Mouse (Mus musculus) brain, adult 2 months (tissue): ENCODE results near the gene Il5.

Experiments
- DNase-seq: peaks from one replicate; pipeline ENCODE4 v3.0.0; 2011; ENCODE audit warnings: low read depth, low spot score

Gene Il5

GRCm38 (mm10) chr11:53720715-53721114 lies at the start of gene Il5:
Gene Il5 (plus strand): TSS chr11:53720794.
- DNase-seq: no peak

- peak; percentile 29 for DNase-seq
Measured at GRCm38 (mm10) chr11:53671414-53671813, 49.2 kb upstream of the Il5 start.

- DNase-seq: no peak
Measured at GRCm38 (mm10) chr11:53680141-53680540, 40.5 kb upstream of the Il5 start.

GRCm38 (mm10) chr11:53681686-53682085 lies 38.9 kb upstream of the Il5 start:
- no peak for DNase-seq

GRCm38 (mm10) chr11:53682170-53682569 lies 38.4 kb upstream of the Il5 start:
- no peak for DNase-seq

- no peak for DNase-seq
Measured at GRCm38 (mm10) chr11:53682994-53683530, 37.5 kb upstream of the Il5 start.

- peak; percentile 37 for DNase-seq
Measured at GRCm38 (mm10) chr11:53691979-53692378, 28.6 kb upstream of the Il5 start.

GRCm38 (mm10) chr11:53698521-53698920 lies 22.1 kb upstream of the Il5 start:
- no peak for DNase-seq

GRCm38 (mm10) chr11:53699351-53699750 lies 21.2 kb upstream of the Il5 start:
- DNase-seq: no peak

GRCm38 (mm10) chr11:53706236-53706933 lies 14.2 kb upstream of the Il5 start:
- DNase-seq: peak; percentile 53

GRCm38 (mm10) chr11:53706934-53707717 lies 13.5 kb upstream of the Il5 start, which contains the start of gene Rad50:
Gene Rad50 (minus strand): TSS chr11:53707319.
- DNase-seq: peak; percentile 95

GRCm38 (mm10) chr11:53707718-53708009 lies 12.9 kb upstream of the Il5 start:
- DNase-seq: no peak

GRCm38 (mm10) chr11:53719701-53720100 lies 893 bp upstream of the Il5 start:
- no peak for DNase-seq

GRCm38 (mm10) chr11:53731457-53731856 lies 10.9 kb downstream of the Il5 start:
- no peak for DNase-seq

GRCm38 (mm10) chr11:53732244-53732643 lies 11.7 kb downstream of the Il5 start:
- DNase-seq: no peak

- DNase-seq: peak; percentile 19
Measured at GRCm38 (mm10) chr11:53733824-53734223, 13.2 kb downstream of the Il5 start.

GRCm38 (mm10) chr11:53734431-53734830 lies 13.8 kb downstream of the Il5 start:
- DNase-seq: no peak

- DNase-seq: no peak
Measured at GRCm38 (mm10) chr11:53734970-53735681, 14.5 kb downstream of the Il5 start.

GRCm38 (mm10) chr11:53735682-53736245 lies 15.2 kb downstream of the Il5 start:
- peak; percentile 90 for DNase-seq

GRCm38 (mm10) chr11:53736771-53737572 lies 16.4 kb downstream of the Il5 start:
- peak; percentile 87 for DNase-seq

GRCm38 (mm10) chr11:53737573-53737946 lies 17.0 kb downstream of the Il5 start:
- peak; percentile 67 for DNase-seq
